Mouse (Mus musculus) large intestine, adult 2 months (tissue): Measurements from ENCODE around the gene Plpp3. TPM values are rescaled to one million over a fixed set of nuclear protein-coding genes. Genes with fewer than 3 reads are reported as not detected.

Source experiments
- DNase-seq: peaks from one replicate; pipeline ENCODE4 v3.0.0-alpha.2; 2012; ENCODE audit warnings: low read depth, low spot score
- WGBS: fragments of 180-500 bp; shearing (Covaris S2); methylation state at CpG from one replicate; pipeline ENCODE4 v1.1.7; 2018; 5-methylcytosine and 5-hydroxymethylcytosine counted together
- polyA plus RNA-seq: library from polyadenylated mRNA; depleted of rRNA; stranded (reverse); fragments of >200 nt; gene quantifications from 2 replicates; pipeline ENCODE4 v1.2.3, GENCODE M21; 2012

The Plpp3 gene
- polyA plus RNA-seq, 1 experiment = 28.7 TPM

GRCm38 (mm10) chr4:105156281-105156680 is 866 bp upstream of the Plpp3 start:
- WGBS = 71% methylated on average over 7 of the region's 7 CpGs

DNA sequence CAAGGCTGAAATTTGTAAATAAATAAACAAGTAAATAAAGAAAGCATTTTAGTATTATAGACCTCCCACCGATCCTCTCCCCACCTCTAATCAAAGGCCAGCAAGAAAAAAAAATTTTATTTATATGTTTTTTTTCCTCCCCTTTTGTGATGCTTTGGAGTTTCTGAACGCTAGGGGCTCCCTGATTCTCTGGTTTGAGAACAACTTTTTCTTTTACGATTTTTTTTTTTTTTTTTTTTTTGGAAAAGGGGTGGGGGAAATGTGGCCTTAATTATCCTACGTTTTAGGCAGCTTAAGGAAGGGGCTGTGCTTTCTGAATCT is 232 bp upstream of the Plpp3 start:
- 0% methylated on average over 4 of the region's 4 CpGs for WGBS

More at GRCm38 (mm10) chr4:105156281-105156680, 866 bp upstream of the Plpp3 start:
- no peak for DNase-seq

GRCm38 (mm10) chr4:105158169-105158555 is 1.0 kb downstream of the Plpp3 start:
- under 1% methylated on average over 26 of the region's 26 CpGs for WGBS
- DNase-seq = no peak

More for the DNA sequence above, 232 bp upstream of the Plpp3 start:
- no peak for DNase-seq

DNA sequence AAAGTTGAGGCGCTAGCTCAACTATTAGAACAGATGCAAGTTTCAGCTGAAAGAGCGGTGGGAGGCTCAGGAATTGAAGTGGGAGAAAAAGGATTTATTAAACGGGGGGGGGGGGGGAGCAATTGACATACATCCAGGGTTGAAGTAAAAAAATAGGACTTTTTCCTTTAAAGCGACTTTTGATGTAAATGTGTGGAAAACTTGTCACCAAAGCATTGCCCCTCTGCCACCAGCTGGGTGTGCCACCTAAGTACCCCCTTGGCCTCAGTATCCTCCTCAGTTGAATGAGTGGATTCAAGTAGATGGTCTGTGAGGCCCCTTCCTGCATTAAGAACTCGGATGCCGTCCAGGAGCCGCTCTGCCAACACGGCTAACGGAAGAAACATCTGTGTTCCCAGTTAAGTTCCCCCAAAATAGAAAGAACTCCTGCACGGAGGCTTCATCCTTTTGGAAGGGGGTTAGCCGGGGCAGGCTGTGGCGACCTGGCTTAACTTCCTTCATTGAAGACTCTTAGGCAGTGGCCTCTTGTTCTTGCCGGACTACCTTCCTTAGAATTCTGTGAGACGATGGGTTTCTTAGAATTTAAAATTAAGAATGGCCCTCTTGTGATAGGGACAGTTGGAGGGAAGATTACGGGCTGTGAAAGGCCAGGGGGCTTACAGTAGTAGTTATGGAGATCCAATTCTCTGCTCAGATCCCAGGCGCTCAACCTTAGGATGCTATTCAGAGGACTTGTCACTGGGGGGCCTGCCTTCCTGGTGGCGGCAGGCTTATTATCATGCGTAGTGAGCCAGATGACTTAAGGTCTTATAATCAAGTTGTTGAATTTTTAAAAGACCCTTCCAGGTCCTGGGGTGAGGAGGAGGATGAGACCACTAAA is 1.7 kb downstream of the Plpp3 start:
- 27% methylated on average over 18 of the region's 18 CpGs for WGBS
- DNase-seq = no peak

DNA sequence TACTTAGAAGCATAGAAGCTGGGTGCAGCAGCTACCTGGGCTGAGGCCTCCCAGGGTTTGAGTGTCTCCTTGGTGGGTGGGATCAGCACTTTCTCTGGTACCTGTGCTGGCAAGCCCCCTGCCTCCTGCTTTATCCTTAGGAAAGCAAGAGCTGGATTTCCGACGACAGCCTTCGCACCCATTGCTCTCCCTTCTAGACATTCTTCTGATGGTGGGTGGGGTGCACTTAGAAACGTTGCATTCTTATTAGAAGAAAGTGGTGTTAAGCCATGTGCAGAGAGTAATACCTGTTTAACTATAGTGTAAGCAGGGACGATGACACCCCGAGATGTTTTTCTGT is 2.4 kb downstream of the Plpp3 start:
- 52% methylated on average over 6 of the region's 6 CpGs for WGBS
- no peak for DNase-seq

- DNase-seq = no peak
- WGBS = 87% methylated on average over 6 of the region's 6 CpGs
Observed at GRCm38 (mm10) chr4:105160470-105160869, 3.3 kb downstream of the Plpp3 start.

GRCm38 (mm10) chr4:105162014-105162413 is 4.9 kb downstream of the Plpp3 start:
- WGBS = 76% methylated on average over 6 of the region's 6 CpGs
- DNase-seq = no peak

DNA sequence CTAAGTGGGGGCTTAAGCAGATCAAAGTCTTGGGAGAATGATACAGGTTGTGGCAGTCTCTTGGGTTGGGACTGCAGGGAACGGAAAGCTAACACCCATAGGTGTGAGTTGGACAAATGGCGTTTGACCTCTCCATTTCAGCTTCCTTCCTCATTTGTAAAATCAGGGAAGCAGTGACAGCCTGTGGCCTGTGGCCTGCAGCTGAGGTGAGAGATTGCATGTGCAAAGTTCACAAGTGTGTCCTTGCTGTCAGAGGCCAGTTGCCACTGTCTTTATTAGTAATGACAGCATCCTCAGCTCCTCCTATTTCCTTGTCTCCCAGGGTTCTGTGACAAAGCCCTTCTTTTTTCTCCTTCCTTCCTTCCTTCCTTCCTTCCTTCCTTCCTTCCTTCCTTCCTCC is 5.5 kb downstream of the Plpp3 start:
- WGBS = 43% methylated on average over 2 of the region's 2 CpGs
- DNase-seq = no peak

GRCm38 (mm10) chr4:105163981-105164411 is 6.8 kb downstream of the Plpp3 start:
- 37% methylated on average over 4 of the region's 4 CpGs for WGBS
- DNase-seq = no peak

DNA sequence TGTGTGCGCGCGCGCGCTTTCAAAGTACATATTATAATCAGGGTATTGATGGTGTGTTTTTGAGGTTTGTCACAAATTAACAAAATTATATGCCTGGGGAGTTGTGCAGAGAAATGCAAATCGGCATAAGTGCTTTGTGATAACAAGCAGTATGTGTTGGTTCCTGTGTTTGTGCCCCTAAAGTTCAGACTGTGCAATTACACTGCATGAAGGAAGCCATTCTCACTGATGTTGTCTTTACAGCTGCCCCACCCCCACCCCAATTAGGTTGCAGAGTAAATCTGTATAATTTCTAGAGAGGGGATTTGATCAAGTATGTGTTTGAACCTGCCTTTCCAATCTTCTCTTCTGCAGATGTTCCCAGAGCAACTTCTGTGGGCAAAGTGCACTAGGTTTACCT is 7.8 kb downstream of the Plpp3 start:
- no peak for DNase-seq
- WGBS = 90% methylated on average over 6 of the region's 6 CpGs

DNA sequence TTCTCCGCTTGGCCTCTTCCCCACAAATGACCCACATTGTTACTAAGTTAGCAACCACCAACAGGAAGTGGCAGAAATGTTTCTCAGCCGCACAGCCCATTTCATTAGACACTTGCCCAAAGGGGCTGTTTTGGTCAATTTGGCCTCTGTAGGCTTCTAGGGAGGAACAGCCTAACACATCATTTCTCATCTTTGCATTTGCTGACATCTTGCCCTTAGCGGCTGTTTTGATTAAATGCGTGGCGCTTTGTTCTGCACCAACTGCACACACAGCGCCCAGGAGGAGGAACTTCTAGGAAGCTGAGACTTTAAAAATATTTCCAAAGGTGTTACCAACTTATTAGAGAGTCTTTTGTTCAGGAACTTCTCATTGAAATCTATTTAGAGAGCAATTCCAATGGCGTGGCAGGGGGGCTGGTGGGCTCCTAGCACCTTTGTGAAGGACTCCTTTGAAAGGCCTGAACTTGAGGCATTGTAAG is 12.0 kb downstream of the Plpp3 start:
- no peak for DNase-seq
- WGBS = 80% methylated on average over 7 of the region's 7 CpGs

- WGBS = 84% methylated on average over 16 of the region's 16 CpGs
- DNase-seq = no peak
Observed at GRCm38 (mm10) chr4:105169826-105170810, 13.0 kb downstream of the Plpp3 start.

- DNase-seq = no peak
- WGBS = 82% methylated on average over 9 of the region's 9 CpGs
Observed at GRCm38 (mm10) chr4:105170811-105171401, 13.8 kb downstream of the Plpp3 start.

- 78% methylated on average over 3 of the region's 3 CpGs for whole genome bisulfite sequencing
Observed at GRCm38 (mm10) chr4:105171432-105171831, 14.3 kb downstream of the Plpp3 start.

DNA sequence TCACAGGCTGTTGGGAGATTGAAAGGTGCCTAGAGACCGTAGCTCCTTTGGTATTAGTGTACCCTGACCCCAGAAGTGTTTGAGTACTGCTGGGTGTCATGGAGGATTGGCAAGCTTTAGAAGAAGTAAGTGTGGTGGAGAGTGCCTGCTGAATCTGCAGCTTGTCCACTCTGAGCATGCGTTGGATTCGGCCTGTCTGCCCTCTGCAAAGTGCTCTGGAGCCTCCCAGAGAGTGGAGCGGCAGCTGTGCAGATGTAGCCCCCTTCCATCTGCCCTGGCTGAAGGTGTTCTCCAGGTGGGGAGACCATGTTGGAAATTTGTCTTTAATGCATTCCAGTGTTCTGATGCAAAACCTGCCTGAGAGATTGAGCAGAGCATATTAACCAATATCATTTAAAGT is 17.6 kb downstream of the Plpp3 start:
- WGBS = 86% methylated on average over 4 of the region's 4 CpGs
- DNase-seq = no peak

More at GRCm38 (mm10) chr4:105171432-105171831, 14.3 kb downstream of the Plpp3 start:
- no peak for DNase-seq

GRCm38 (mm10) chr4:105175255-105176035 is 18.3 kb downstream of the Plpp3 start:
- 64% methylated on average over 16 of the region's 16 CpGs for WGBS
- no peak for DNase-seq

GRCm38 (mm10) chr4:105181014-105181658 is 24.0 kb downstream of the Plpp3 start:
- 80% methylated on average over 15 of the region's 16 CpGs for WGBS
- no peak for DNase-seq

GRCm38 (mm10) chr4:105181659-105182167 is 24.6 kb downstream of the Plpp3 start:
- DNase-seq = no peak
- WGBS = 84% methylated on average over 3 of the region's 3 CpGs

- 71% methylated on average over 5 of the region's 5 CpGs for WGBS
Observed at GRCm38 (mm10) chr4:105182249-105182648, 25.1 kb downstream of the Plpp3 start.

More at GRCm38 (mm10) chr4:105182249-105182648, 25.1 kb downstream of the Plpp3 start:
- DNase-seq = no peak
